Mouse (Mus musculus): ENCODE results near the gene Gfod1.

GRCm38 (mm10) chr13:43272303-43273135 is 31.5 kb downstream of the Gfod1 start:
- TF ChIP-seq POLR2A (IDR thresholded peaks at IDR 0.05; ENCODE audit: low read depth, low read length) (no peak), CTCF (IDR thresholded peaks at IDR 0.05; ENCODE audit: borderline replicate concordance, insufficient read depth, low read length) (no peak)

Measured in embryonic fibroblast, embryonic 13.5 days (primary cell).